Mouse (Mus musculus): ENCODE data around the gene 1700092M07Rik. TPM values are rescaled to one million over a fixed set of nuclear protein-coding genes. Genes with fewer than 3 reads are reported as not detected.

1700092M07Rik gene
- not detected for polyA plus RNA-seq (2014; fragmentation: Illumina TruSeq; extraction: RNeasy Lipid Tissue Mini Kit (QIAGEN cat#74804); ENCODE audit: low replicate concordance)

DNA sequence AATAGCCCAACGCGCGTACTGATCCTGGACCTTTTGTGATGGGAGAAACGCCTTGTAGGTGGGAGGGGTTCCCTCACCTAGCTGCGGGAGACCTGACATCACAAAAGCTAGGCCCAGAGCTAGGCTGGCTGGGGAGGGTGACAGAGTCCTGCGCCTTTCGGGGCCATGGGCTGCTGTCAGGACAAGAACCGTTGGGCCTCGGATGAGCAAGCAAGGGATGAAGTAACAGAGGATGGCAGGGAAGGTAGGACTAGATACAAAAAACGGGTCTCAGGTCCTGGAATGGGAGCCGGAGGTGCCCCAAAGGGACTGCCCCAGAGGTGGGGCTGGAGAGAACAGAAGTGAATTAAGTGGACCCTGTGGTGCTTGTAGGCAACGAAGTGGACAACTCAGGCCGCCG lies at the start of gene 1700092M07Rik:
TSS of gene 1700092M07Rik (plus strand) at position 116 of the 400 bp plus-strand sequence.

DNA sequence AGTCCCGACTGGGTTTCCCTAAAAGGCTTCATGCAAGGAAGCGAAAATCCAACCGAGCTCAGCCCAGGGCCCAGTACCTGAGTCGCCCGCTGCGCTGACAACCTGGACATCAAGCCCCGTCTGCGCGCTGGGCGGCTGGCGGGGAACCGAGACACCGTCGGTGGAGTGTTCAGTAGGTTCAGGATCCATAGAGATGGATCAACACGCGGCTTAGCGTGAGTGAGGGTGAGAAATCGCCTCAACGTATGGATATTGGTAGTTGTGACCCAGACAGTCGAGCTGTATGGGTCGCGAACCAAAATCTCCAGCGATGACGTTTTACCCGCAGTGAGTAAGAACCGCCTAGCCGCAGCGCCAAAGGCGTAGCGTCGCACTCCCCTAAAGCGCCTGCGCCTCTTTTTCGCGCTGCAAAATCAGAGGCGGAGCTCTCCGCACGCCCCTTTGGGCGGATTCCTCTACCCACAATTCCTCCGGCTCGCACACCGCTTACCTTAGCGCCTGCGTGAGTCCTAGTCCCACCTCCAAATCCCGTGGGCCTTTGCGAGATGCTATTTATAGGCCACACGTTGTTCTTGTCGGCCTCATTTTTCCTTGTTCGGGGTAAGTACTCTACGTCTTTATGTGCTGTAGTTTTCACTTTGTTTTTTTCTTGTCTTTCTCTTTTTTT lies 17.5 kb upstream of the 1700092M07Rik start, which contains the start of gene Slc3a2:
TSS of gene Slc3a2 (minus strand) at position 463 of the 667 bp plus-strand sequence.

DNA sequence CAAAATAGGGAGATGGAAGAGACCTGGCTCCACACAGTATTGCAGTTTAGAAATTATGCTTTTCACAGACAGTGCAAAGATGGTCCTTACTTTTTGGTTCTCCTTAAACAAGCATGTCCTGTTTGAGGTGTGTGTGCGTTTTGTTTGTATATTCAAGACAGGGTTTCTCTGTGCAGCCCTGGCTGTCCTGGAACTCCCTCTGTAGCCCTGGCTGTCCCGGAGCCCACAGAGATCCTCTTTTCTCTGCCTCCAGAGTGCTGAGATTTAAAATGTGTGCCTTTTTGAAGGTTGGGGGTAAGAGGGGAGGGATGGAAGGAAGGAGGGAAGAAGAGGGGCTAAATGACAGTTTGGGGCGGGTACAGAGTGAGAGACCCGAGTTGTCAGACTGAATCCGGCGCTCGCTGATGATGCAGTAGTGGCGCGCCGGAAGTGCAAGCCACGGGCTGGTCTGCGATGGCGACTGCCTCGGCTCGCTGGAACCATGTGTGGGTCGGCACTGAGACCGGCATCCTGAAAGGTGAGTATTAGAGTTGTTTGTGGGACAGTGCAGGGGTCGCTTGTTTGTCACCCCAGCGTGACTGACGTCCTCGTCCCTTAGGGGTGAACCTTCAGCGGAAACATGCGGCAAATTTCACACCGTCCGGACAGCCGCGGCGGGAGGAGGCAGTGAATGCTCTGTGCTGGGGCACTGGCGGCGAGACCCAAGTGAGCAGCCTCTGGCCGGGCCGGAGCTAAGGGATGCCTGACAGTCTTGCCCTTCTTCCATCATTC lies 4.9 kb upstream of the 1700092M07Rik start, which contains the start of gene Wdr74:
TSS of gene Wdr74 (plus strand) at position 439 of the 771 bp plus-strand sequence.

DNA sequence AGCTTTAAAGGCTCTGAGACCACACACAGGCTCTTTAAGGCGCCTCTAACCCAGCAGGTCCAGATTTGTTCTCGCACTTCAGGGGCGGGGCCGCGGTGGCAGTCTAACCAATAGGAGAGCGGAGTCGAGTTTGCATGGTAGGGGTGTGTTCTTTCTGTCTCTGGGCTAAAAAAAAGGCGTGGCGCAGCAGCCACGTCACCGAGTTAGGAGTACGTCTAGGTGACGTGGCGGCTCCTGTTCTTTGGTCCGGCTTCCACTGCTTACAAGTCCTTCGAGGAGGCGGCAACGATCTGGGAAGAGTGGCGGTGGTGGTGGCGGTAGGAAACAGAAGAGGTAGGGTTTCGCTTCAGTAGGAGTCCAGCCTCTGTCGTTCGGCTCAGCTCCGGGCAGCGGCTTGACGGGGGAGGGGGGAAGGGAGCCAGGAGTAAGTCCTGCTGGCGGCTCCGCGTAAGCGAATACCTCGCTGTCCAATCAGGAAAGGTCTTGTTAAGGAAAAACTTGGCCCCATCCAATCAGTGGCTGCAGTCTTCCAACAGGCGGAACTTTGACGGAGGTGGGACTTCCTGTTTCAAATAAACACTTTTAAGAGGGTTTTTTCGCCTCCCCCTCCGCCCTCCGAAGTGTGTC lies 838 bp downstream of the 1700092M07Rik start, which contains the start of gene Stx5a:
TSS of gene Stx5a (plus strand) at position 171 of the 627 bp plus-strand sequence.

DNA sequence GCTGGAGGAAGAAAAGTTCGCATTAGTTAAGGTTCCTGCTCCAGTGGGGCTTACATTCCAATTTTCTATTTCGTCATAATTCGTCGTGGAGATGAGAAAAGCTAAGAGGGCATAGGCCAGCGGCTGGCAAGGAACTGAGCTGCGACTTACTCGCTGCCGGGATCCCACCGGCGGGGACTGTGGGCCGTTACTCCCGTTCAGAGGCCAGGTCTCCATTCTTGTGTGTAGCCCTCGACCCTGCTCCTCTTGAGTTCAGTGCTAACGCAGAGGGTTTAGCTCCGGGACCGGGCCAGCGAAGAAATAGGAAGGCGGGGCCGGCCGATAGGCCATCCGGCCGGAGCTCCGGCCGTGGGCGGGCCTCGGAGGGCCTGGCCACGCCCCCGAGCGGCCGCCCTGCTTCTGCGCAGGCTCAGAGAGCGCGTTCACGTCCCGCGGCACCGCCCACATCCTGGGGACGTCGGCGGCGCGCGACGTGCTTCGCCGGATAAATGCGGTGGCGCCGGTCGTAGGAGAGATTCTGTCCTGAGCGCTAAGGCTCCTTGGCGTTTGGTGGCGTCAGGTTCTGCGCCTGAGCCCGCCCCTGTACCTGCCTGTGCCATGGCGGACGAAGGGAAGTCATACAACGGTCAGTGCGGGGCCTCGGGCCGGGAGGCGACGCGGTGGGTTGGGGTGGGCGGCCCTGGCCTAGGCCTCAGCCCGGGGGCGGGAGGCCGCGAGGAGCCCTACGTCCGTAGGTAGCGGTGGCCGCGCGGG lies 16.3 kb downstream of the 1700092M07Rik start, which contains the start of gene Nxf1:
TSS of gene Nxf1 (plus strand) at position 439 of the 753 bp plus-strand sequence.

DNA sequence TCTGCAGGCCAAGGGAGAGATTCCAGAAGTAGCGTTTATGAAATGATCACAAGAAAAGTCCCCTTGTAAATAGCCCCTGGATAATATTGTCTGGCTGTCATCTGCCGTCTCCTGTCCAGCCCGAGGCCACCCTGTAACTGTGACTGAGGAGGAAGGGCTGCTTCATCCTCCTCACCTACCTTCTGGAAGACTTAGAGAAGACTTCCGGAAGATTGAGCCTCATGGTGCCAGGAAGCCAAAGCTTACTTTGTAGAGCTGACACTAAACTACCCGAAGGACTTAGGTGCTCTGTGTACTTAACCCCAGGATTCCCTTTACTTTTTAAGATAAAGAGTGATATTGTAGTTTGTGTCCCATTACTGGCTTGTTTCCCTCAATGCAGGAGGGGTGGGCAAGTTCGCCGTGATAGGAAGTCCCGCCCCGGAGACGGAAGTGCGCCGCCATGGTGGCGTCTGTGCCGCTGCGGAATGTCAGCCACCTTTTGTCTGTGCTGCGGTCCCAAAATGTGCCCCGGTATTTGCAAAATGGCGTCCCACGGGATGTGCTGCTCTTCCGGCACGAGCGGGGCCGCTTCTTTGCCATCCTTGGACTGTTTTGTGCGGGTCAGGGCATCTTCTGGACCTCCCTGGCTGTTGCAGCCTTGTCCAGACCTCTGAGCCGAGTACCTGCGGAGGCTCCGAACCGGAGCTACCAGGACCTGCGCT lies 30.2 kb downstream of the 1700092M07Rik start, which contains the start of gene Tmem223:
TSS of gene Tmem223 (plus strand) at position 430 of the 704 bp plus-strand sequence.

DNA sequence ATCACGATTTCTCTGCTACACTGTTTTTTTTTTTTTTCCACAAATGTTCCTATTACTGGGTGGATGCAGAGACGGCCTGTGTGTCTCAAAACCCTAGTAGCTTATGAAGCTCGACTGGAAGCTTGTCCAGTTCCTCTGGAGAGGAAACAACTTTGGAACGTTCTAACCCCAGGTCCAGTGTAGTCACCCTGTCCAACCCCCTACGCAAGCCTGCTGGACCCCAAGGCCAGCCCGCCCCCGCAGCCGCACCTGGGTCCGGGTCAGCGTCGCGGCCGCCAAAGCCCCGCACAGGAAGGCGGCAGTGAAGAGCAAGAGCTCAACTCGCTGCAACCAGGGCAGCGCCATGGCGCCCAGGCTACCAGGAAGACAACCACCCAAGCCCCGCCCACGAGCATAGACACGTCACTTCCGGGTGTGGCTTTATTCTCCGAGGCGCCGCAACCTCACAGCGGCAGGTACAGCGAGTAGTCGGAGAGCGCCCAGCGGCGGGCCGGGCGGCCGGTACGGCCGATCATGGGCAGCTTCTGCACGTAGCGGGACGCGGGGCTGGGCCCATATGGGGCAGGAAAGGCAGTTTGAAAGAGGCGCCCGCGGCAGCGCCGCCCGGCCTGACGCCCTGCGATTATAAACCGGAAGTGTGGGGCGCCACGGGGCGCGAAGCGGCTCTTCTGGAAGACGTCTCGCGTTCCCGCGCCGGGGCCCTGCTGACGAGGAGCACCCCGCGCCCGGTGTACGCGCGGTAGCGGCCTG lies 33.7 kb downstream of the 1700092M07Rik start, which contains the start of gene Tmem179b:
TSS of gene Tmem179b (minus strand) at position 382 of the 750 bp plus-strand sequence.

DNA sequence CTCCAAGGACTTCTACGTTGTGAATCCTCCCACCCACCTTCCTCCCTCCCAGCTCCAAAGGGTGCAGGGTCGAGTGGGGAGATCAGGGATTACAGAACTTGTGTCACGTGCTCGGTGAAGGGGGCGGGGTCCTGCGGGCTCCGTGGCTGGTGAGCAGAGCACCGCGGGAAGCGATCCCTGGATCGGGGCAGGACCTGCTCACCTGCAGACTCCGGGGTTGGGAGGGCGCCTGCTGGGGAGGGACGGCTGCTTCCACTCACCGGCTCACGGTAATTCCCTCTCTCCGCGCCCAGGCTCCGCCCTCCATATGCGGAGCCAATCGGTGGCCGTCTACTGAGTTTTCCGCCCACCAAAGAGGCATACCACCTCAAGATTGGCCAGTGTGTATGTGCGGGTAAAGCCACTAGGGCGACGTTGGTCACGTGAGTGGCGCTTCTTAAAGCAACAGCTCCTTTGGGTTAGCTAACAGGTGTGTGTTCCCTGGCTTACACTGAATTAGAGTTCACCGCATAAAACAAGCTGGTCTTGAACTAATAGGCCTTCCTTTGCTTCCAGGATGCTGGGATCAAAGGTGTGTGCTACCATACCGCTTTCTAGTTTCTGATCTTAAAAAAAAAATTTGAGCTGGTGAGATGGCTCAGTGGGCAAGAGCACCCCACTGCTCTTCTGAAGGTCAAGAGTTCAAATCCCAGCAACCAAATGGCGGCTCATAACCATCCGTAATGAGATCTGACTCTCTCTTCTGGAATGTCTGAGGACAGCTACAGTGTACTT lies 45.7 kb downstream of the 1700092M07Rik start, which contains the start of gene Taf6l:
TSS of gene Taf6l (minus strand) at position 410 of the 774 bp plus-strand sequence.

Other genes with a start within 250 kb of the 1700092M07Rik start
- not detected for gene Slc22a8, start 149.5 kb upstream of the 1700092M07Rik start, polyA plus RNA-seq (2014; fragmentation: Illumina TruSeq; extraction: RNeasy Lipid Tissue Mini Kit (QIAGEN cat#74804); ENCODE audit: low replicate concordance)
- not detected for gene Slc22a6, start 122.7 kb upstream of the 1700092M07Rik start, polyA plus RNA-seq (2014; fragmentation: Illumina TruSeq; extraction: RNeasy Lipid Tissue Mini Kit (QIAGEN cat#74804); ENCODE audit: low replicate concordance)
- 0.15 TPM for gene Chrm1, start 76.9 kb upstream of the 1700092M07Rik start, polyA plus RNA-seq (2014; fragmentation: Illumina TruSeq; extraction: RNeasy Lipid Tissue Mini Kit (QIAGEN cat#74804); ENCODE audit: low replicate concordance)
- gene Slc3a2, start 17.3 kb upstream of the 1700092M07Rik start, polyA plus RNA-seq (2014; fragmentation: Illumina TruSeq; extraction: RNeasy Lipid Tissue Mini Kit (QIAGEN cat#74804); ENCODE audit: low replicate concordance) = 206 TPM
- gene Wdr74, start 4.9 kb upstream of the 1700092M07Rik start, polyA plus RNA-seq (2014; fragmentation: Illumina TruSeq; extraction: RNeasy Lipid Tissue Mini Kit (QIAGEN cat#74804); ENCODE audit: low replicate concordance) = 3.9 TPM
- gene Stx5a, start 695 bp downstream of the 1700092M07Rik start, polyA plus RNA-seq (2014; fragmentation: Illumina TruSeq; extraction: RNeasy Lipid Tissue Mini Kit (QIAGEN cat#74804); ENCODE audit: low replicate concordance) = 85.9 TPM
- 75.6 TPM for gene Nxf1, start 16.4 kb downstream of the 1700092M07Rik start, polyA plus RNA-seq (2014; fragmentation: Illumina TruSeq; extraction: RNeasy Lipid Tissue Mini Kit (QIAGEN cat#74804); ENCODE audit: low replicate concordance)
- 15.3 TPM for gene Tmem223, start 30.3 kb downstream of the 1700092M07Rik start, polyA plus RNA-seq (2014; fragmentation: Illumina TruSeq; extraction: RNeasy Lipid Tissue Mini Kit (QIAGEN cat#74804); ENCODE audit: low replicate concordance)
- 32.6 TPM for gene Tmem179b, start 33.7 kb downstream of the 1700092M07Rik start, polyA plus RNA-seq (2014; fragmentation: Illumina TruSeq; extraction: RNeasy Lipid Tissue Mini Kit (QIAGEN cat#74804); ENCODE audit: low replicate concordance)
- gene Taf6l, start 45.7 kb downstream of the 1700092M07Rik start, polyA plus RNA-seq (2014; fragmentation: Illumina TruSeq; extraction: RNeasy Lipid Tissue Mini Kit (QIAGEN cat#74804); ENCODE audit: low replicate concordance) = not detected
- 32.5 TPM for gene Polr2g, start 57.9 kb downstream of the 1700092M07Rik start, polyA plus RNA-seq (2014; fragmentation: Illumina TruSeq; extraction: RNeasy Lipid Tissue Mini Kit (QIAGEN cat#74804); ENCODE audit: low replicate concordance)
- gene Zbtb3, start 61.8 kb downstream of the 1700092M07Rik start, polyA plus RNA-seq (2014; fragmentation: Illumina TruSeq; extraction: RNeasy Lipid Tissue Mini Kit (QIAGEN cat#74804); ENCODE audit: low replicate concordance) = not detected
- gene Ttc9c, start 78.6 kb downstream of the 1700092M07Rik start, polyA plus RNA-seq (2014; fragmentation: Illumina TruSeq; extraction: RNeasy Lipid Tissue Mini Kit (QIAGEN cat#74804); ENCODE audit: low replicate concordance) = 99.3 TPM
- 130 TPM for gene Hnrnpul2, start 79.3 kb downstream of the 1700092M07Rik start, polyA plus RNA-seq (2014; fragmentation: Illumina TruSeq; extraction: RNeasy Lipid Tissue Mini Kit (QIAGEN cat#74804); ENCODE audit: low replicate concordance)
- 1.2 TPM for gene AC129217.1, start 89.1 kb downstream of the 1700092M07Rik start, polyA plus RNA-seq (2014; fragmentation: Illumina TruSeq; extraction: RNeasy Lipid Tissue Mini Kit (QIAGEN cat#74804); ENCODE audit: low replicate concordance)
- gene Bscl2, start 96.7 kb downstream of the 1700092M07Rik start, polyA plus RNA-seq (2014; fragmentation: Illumina TruSeq; extraction: RNeasy Lipid Tissue Mini Kit (QIAGEN cat#74804); ENCODE audit: low replicate concordance) = 5.8 TPM
- gene Gng3, start 98.5 kb downstream of the 1700092M07Rik start, polyA plus RNA-seq (2014; fragmentation: Illumina TruSeq; extraction: RNeasy Lipid Tissue Mini Kit (QIAGEN cat#74804); ENCODE audit: low replicate concordance) = not detected
- 0.82 TPM for gene Lrrn4cl, start 110.0 kb downstream of the 1700092M07Rik start, polyA plus RNA-seq (2014; fragmentation: Illumina TruSeq; extraction: RNeasy Lipid Tissue Mini Kit (QIAGEN cat#74804); ENCODE audit: low replicate concordance)
- 7.1 TPM for gene Ubxn1, start 130.8 kb downstream of the 1700092M07Rik start, polyA plus RNA-seq (2014; fragmentation: Illumina TruSeq; extraction: RNeasy Lipid Tissue Mini Kit (QIAGEN cat#74804); ENCODE audit: low replicate concordance)
- gene Uqcc3, start 140.2 kb downstream of the 1700092M07Rik start, polyA plus RNA-seq (2014; fragmentation: Illumina TruSeq; extraction: RNeasy Lipid Tissue Mini Kit (QIAGEN cat#74804); ENCODE audit: low replicate concordance) = 1.8 TPM
- 49.2 TPM for gene Lbhd1, start 143.0 kb downstream of the 1700092M07Rik start, polyA plus RNA-seq (2014; fragmentation: Illumina TruSeq; extraction: RNeasy Lipid Tissue Mini Kit (QIAGEN cat#74804); ENCODE audit: low replicate concordance)
- not detected for gene Gm49403, start 143.2 kb downstream of the 1700092M07Rik start, polyA plus RNA-seq (2014; fragmentation: Illumina TruSeq; extraction: RNeasy Lipid Tissue Mini Kit (QIAGEN cat#74804); ENCODE audit: low replicate concordance)
- 12.1 TPM for gene 1810009A15Rik, start 148.1 kb downstream of the 1700092M07Rik start, polyA plus RNA-seq (2014; fragmentation: Illumina TruSeq; extraction: RNeasy Lipid Tissue Mini Kit (QIAGEN cat#74804); ENCODE audit: low replicate concordance)
- not detected for gene Gm49416, start 148.2 kb downstream of the 1700092M07Rik start, polyA plus RNA-seq (2014; fragmentation: Illumina TruSeq; extraction: RNeasy Lipid Tissue Mini Kit (QIAGEN cat#74804); ENCODE audit: low replicate concordance)
- 0.52 TPM for gene Ints5, start 152.3 kb downstream of the 1700092M07Rik start, polyA plus RNA-seq (2014; fragmentation: Illumina TruSeq; extraction: RNeasy Lipid Tissue Mini Kit (QIAGEN cat#74804); ENCODE audit: low replicate concordance)
- gene Ganab, start 157.4 kb downstream of the 1700092M07Rik start, polyA plus RNA-seq (2014; fragmentation: Illumina TruSeq; extraction: RNeasy Lipid Tissue Mini Kit (QIAGEN cat#74804); ENCODE audit: low replicate concordance) = 74.1 TPM
- gene B3gat3, start 179.7 kb downstream of the 1700092M07Rik start, polyA plus RNA-seq (2014; fragmentation: Illumina TruSeq; extraction: RNeasy Lipid Tissue Mini Kit (QIAGEN cat#74804); ENCODE audit: low replicate concordance) = 18.6 TPM
- not detected for gene Rom1, start 188.6 kb downstream of the 1700092M07Rik start, polyA plus RNA-seq (2014; fragmentation: Illumina TruSeq; extraction: RNeasy Lipid Tissue Mini Kit (QIAGEN cat#74804); ENCODE audit: low replicate concordance)
- 1.5 TPM for gene Eml3, start 188.8 kb downstream of the 1700092M07Rik start, polyA plus RNA-seq (2014; fragmentation: Illumina TruSeq; extraction: RNeasy Lipid Tissue Mini Kit (QIAGEN cat#74804); ENCODE audit: low replicate concordance)
- 44.1 TPM for gene Mta2, start 201.2 kb downstream of the 1700092M07Rik start, polyA plus RNA-seq (2014; fragmentation: Illumina TruSeq; extraction: RNeasy Lipid Tissue Mini Kit (QIAGEN cat#74804); ENCODE audit: low replicate concordance)
- gene Tut1, start 213.1 kb downstream of the 1700092M07Rik start, polyA plus RNA-seq (2014; fragmentation: Illumina TruSeq; extraction: RNeasy Lipid Tissue Mini Kit (QIAGEN cat#74804); ENCODE audit: low replicate concordance) = 2.6 TPM
- gene Eef1g, start 226.3 kb downstream of the 1700092M07Rik start, polyA plus RNA-seq (2014; fragmentation: Illumina TruSeq; extraction: RNeasy Lipid Tissue Mini Kit (QIAGEN cat#74804); ENCODE audit: low replicate concordance) = 38.7 TPM
- gene Ahnak, start 248.6 kb downstream of the 1700092M07Rik start, polyA plus RNA-seq (2014; fragmentation: Illumina TruSeq; extraction: RNeasy Lipid Tissue Mini Kit (QIAGEN cat#74804); ENCODE audit: low replicate concordance) = 33.7 TPM

All from small intestine, adult 10 weeks (tissue).